Mouse (Mus musculus) kidney, embryonic 16.5 days (tissue): ENCODE results near the gene Ugt1a5. TPM values are rescaled to one million over a fixed set of nuclear protein-coding genes. Genes with fewer than 3 reads are reported as not detected.

Source experiments
- ATAC-seq: fragments of 200-750 bp; cut with Nextera tagmentation; 2 replicates; pipeline ENCODE4 v1.8.0; 2017; ENCODE audit warnings: moderate TSS enrichment; ENCODE audit not compliant: low FRiP score, low TSS enrichment
- H3K27ac ChIP-seq: fragments of 300-500 bp; sonication (generic); 2 replicates; pipeline ENCODE4 v1.5.1; 2014; ENCODE audit warnings: low read length
- H3K27me3 ChIP-seq: fragments of 300-500 bp; sonication (generic); 2 replicates; pipeline ENCODE4 v1.6.1; 2014; ENCODE audit warnings: low read length, control low read depth, mixed read lengths; ENCODE audit not compliant: insufficient read depth
- H3K36me3 ChIP-seq: fragments of 300-500 bp; sonication (generic); 2 replicates; pipeline ENCODE4 v1.6.1; 2014; ENCODE audit warnings: low read length, control low read depth, mixed read lengths; ENCODE audit not compliant: insufficient read depth
- H3K4me1 ChIP-seq: fragments of 300-500 bp; sonication (generic); 2 replicates; pipeline ENCODE4 v1.6.1; 2014; ENCODE audit warnings: low read length, control low read depth, mixed read lengths; ENCODE audit not compliant: insufficient read depth
- H3K4me2 ChIP-seq: fragments of 300-500 bp; sonication (generic); replicated peaks from 2 replicates; pipeline ENCODE4 v1.6.1; 2014; ENCODE audit warnings: low read depth, low read length
- H3K4me3 ChIP-seq: fragments of 300-500 bp; sonication (generic); 2 replicates; pipeline ENCODE4 v1.5.1; 2014; ENCODE audit warnings: mild to moderate bottlenecking, low read length
- H3K9ac ChIP-seq: fragments of 300-500 bp; sonication (generic); replicated peaks from 2 replicates; pipeline ENCODE4 v1.6.1; 2014; ENCODE audit warnings: low read length
- H3K9me3 ChIP-seq: fragments of 300-500 bp; sonication (generic); 2 replicates; pipeline ENCODE4 v1.6.1; 2016; ENCODE audit warnings: low read length, control low read depth
- WGBS: fragments of 180-500 bp; shearing (Covaris S2); extraction: QIAGEN DNeasy Blood & Tissue Kit; methylation state at CpG from one replicate; pipeline ENCODE4 v1.1.7; 2014; 5-methylcytosine and 5-hydroxymethylcytosine counted together
- polyA plus RNA-seq: library from polyadenylated mRNA; unstranded; fragments of >200 nt; fragmentation: Nextera tagmentation; extraction: Ambion mirVana; gene quantifications from 2 replicates; pipeline ENCODE4 v1.2.1, GENCODE M21; 2015

Ugt1a5 gene
- polyA plus RNA-seq, 1 experiment from 2014 or later, result not detected

DNA sequence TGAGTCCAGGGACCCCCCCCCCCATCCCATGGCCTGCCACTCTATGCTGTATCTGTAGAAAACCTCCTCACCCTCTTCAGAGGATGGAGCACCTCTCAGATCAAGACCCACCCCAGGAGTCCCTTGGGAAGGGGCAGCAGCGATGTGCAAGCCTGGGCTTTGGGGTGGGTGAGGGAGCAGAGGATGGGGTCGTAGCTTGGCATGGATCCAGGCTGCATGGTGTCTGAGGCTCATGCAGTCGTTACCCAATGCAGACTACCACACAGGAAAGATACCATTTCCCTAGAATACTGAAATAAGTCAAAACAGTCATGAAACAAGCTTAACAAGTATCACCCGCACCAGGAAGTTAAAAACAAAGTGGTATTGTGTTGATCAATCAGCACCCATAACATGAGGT is 82.8 kb downstream of the Ugt1a5 start:
- Histone ChIP-seq H3K4me3 (no peak overlapping the region), H3K27me3 (no peaks in the 10 kb centered on the region), H3K36me3 (no peaks in the 10 kb centered on the region), H3K9me3 (peaks cover 93% of the 10 kb centered on the region), H3K27ac (no peak overlapping the region), H3K9ac (no peak overlapping the region), H3K4me1 (no peaks in the 10 kb centered on the region), H3K4me2 (no peak overlapping the region)
- 69% methylated on average over 4 of the region's 4 CpGs for WGBS
- ATAC-seq, result no peak

DNA sequence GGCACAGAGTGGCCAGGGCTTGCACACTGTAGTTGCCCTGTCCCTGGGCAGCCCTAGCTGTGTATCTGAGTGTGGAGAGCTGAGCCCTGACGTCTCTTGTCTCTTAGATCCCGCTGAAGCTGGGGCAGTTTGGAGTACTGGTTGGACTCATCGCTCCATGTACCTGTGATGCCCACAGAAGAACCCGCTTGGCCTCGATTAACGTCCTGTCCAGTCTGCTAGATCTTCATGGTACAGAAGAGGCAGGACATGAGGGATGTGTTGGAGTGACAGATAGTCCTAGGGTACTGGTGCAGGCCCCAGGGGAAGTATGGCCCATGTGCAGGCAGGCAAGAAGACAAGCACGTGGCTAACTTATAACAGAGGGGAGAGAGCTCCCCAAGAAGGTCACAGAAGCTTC is 83.8 kb downstream of the Ugt1a5 start:
- Histone ChIP-seq H3K36me3 (no peaks in the 10 kb centered on the region), H3K4me3 (no peak overlapping the region), H3K27me3 (no peaks in the 10 kb centered on the region), H3K27ac (no peak overlapping the region), H3K9ac (no peak overlapping the region), H3K9me3 (peaks cover 90% of the 10 kb centered on the region), H3K4me2 (no peak overlapping the region), H3K4me1 (no peaks in the 10 kb centered on the region)
- ATAC-seq, result no peak
- WGBS, result 78% methylated on average over 7 of the region's 7 CpGs

DNA sequence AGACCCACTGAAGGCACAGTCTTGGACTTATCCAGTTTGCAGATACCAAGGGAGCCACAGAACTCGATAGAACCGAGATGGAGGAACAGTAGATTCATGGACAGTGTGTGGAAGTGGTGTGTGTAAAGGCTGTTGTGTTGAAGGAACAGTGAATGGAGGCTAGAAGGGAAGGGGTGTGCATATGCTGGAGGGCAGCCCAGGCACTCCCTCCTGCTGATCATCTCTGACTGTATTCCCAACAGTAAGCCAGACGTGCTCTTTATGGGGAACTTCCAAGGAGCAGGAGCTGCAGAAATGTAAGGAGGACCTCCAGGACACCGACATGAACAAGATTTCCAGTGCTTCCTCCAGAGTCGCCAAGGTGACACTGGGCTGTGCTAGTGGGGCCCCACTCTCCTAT is 84.2 kb downstream of the Ugt1a5 start:
- WGBS, result 79% methylated on average over 5 of the region's 5 CpGs
- no peak overlapping the region for H3K4me2 ChIP-seq
- H3K9ac ChIP-seq, result no peak overlapping the region
- H3K4me1 ChIP-seq, result no peaks in the 10 kb centered on the region
- peaks cover 90% of the 10 kb centered on the region for H3K9me3 ChIP-seq
- ATAC-seq, result no peak
- H3K36me3 ChIP-seq, result no peaks in the 10 kb centered on the region
- H3K4me3 ChIP-seq, result no peak overlapping the region
- H3K27ac ChIP-seq, result no peak overlapping the region
- H3K27me3 ChIP-seq, result no peaks in the 10 kb centered on the region

DNA sequence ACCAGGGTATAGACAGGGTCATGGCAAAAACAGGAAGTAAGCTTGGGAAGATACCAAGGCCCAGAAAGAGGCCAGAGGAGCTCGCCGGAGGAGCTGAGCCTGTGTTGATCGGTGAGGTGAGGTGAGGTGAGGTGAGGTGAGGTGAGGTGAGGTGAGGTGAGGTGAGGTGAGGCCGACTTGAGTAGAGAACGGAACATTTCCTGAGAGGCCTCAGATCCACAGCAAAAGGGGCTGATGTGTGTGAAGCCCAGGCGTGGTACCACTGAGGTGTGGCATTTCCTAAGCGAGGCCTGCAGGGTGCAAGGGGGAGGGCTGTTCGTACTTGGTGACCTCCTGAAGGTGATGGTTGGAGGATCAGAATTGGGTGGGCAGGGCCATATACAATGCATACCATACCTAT is 87.3 kb downstream of the Ugt1a5 start:
- WGBS, result 65% methylated on average over 8 of the region's 8 CpGs
- Histone ChIP-seq H3K4me1 (no peaks in the 10 kb centered on the region), H3K9ac (no peak overlapping the region), H3K4me3 (no peak overlapping the region), H3K4me2 (no peak overlapping the region), H3K27me3 (no peaks in the 10 kb centered on the region), H3K36me3 (no peaks in the 10 kb centered on the region), H3K27ac (no peak overlapping the region), H3K9me3 (peaks cover 74% of the 10 kb centered on the region)
- ATAC-seq, result no peak

DNA sequence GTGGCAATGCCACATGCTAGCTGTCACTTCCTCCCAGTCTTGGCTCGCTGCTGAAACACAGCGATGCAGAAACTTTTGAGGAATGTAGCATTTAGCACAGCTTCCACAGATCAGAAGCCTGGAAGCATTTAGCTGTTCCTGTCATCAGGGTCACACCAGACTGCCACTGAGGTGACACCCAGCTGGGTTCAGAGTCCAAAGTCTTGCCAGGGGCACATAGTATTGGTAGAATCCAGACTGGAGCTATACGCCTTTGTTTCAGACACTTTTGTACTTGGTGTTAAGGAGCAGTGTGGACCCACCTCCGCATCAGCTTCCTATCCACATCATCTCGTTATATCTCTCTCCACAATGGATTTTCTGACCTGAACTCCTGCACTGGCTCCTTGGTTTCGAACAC is 87.7 kb downstream of the Ugt1a5 start:
- H3K4me3 ChIP-seq, result no peak overlapping the region
- no peak for ATAC-seq
- H3K36me3 ChIP-seq, result no peaks in the 10 kb centered on the region
- 68% methylated on average over 6 of the region's 6 CpGs for WGBS
- H3K4me1 ChIP-seq, result no peaks in the 10 kb centered on the region
- peaks cover 70% of the 10 kb centered on the region for H3K9me3 ChIP-seq
- H3K27ac ChIP-seq, result no peak overlapping the region
- H3K4me2 ChIP-seq, result no peak overlapping the region
- H3K27me3 ChIP-seq, result no peaks in the 10 kb centered on the region
- no peak overlapping the region for H3K9ac ChIP-seq

DNA sequence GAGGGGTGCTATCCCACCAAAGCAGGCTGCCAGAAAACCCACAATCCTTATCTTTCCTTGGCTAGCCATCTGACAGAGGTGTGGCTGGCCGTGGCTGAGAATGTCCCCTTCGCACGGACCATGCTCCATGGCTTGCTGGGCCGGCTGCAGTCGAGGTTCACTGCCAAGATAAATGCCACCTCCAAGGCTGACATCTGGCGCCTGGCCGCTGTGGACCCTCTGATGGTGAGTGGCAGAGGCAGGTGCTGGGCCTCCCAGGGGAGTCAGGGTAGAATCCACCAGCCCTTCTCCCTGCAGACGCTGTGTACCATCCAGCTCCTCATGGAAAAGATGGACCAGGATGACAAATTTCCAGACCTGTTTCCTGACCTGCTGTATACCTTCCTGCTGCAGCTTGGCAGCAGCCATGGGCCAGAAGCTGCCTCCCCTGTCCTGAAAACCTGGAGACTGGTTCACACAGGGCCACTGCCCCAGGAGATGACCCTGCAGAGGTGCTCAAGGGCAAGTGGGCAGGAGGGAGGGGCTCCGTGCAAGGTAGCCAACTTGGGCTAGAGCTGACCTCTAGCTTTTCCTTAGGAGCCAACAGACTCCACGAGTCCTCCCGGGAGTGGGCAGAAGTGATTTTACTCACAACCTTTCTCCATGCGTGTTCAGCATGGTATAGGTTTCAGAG is 89.1 kb downstream of the Ugt1a5 start:
- Histone ChIP-seq H3K9ac (no peak overlapping the region), H3K4me3 (no peak overlapping the region), H3K4me1 (peaks cover 10% of the 10 kb centered on the region), H3K36me3 (peaks cover 6% of the 10 kb centered on the region), H3K9me3 (peaks cover 56% of the 10 kb centered on the region), H3K27me3 (no peaks in the 10 kb centered on the region), H3K4me2 (no peak overlapping the region), H3K27ac (no peak overlapping the region)
- 82% methylated on average over 12 of the region's 12 CpGs for WGBS
- ATAC-seq, result no peak

DNA sequence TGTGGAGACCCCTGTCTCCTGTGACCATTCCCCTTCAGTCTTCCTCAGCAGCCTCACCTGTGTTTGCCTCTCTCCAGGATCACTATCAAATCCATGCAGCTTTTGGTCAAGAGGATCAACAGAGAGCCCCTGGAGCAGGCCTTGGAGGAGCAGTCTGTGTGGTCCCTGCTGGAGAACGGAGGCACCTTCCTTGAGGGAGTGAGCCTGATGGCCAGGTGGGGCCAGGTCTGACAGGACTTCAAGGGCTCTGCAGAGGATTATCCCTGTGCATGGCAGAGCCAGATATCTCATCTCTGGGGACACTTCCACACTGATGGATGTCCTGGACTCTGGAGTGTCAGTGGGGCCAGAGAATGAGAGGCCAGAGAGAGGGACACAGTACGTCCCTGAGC is 89.7 kb downstream of the Ugt1a5 start:
- ATAC-seq, result no peak
- Histone ChIP-seq H3K4me3 (no peak overlapping the region), H3K27me3 (no peaks in the 10 kb centered on the region), H3K36me3 (peaks cover 10% of the 10 kb centered on the region), H3K9ac (no peak overlapping the region), H3K9me3 (peaks cover 51% of the 10 kb centered on the region), H3K27ac (no peak overlapping the region), H3K4me2 (no peak overlapping the region), H3K4me1 (peaks cover 13% of the 10 kb centered on the region)
- 54% methylated on average over 2 of the region's 2 CpGs for WGBS

DNA sequence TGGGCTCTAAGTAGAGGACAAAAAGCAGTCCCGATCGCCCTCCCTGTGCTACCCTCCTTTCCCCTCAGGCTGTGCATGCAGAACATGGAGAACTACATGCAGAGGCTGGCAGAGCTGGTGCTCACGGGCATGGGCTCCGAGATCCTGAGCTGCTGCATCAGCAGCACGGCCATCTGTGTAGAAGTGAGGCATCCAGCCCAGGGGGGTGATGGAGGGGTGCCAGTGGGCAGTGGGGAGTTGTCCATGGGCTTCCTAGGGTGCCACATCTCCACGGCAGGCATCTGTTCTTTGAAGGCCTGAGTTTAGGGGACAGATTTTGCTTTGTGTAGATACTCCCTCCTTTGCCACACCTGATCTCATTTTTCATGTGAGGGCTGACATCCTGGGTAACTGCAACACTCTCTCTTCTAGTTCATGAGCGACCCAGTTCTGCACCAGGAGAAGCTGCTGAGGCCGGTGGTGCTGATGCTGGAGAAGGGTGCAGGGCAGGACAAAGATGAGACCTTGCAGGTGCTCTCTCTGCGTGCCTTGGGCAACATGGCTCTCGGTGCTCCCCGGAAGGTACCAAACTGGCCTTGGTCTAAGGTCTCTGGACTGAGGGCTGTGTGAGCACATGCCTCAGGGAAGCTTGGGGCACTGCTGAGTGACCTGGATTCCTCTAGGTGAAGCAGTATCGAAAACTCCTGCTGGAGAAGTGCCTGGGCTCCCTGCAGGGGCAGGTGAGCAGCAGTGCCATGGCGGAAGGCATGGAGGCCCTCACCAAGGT is 90.4 kb downstream of the Ugt1a5 start:
- WGBS, result 82% methylated on average over 13 of the region's 13 CpGs
- Histone ChIP-seq H3K9me3 (peaks cover 44% of the 10 kb centered on the region), H3K36me3 (peaks cover 16% of the 10 kb centered on the region), H3K4me1 (peaks cover 13% of the 10 kb centered on the region), H3K4me2 (no peak overlapping the region), H3K27me3 (no peaks in the 10 kb centered on the region), H3K27ac (no peak overlapping the region), H3K4me3 (no peak overlapping the region), H3K9ac (no peak overlapping the region)
- no peak for ATAC-seq

DNA sequence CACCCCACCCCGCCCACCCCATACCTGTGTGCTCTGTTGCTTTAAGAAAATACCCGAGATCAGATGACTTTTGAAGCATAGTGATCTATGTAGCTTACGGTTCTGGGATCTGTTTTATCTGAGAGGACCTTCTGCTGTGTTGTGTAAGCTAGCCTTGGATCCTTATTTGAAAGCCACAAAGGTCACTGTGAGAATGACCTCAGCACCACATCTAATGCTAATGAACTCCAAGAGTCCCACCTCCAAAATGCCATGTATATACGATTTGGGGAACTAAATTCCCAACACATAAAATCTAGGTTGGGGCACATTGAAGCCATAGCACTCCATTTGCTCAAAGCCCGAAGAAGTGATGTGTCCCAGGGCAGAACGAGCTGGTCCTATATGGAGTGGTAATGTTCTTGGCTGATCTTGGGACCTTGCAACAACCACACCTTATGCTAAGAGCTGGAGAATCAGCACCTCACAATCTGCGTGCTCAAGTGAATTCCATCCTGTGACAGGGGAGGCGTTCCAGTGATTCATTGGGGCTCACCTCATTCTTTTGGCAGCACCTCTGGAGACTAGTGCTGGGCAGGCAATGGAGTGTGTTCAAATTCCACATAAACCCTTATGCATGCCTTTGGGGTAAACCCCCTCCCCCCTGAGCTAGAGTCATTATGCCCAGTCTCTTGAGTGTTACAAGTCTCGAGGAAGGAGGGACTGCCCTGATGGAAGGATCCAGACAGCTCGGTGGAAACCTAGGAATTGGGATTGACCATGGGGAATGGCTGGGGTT is 91.3 kb downstream of the Ugt1a5 start:
- Histone ChIP-seq H3K4me1 (peaks cover 13% of the 10 kb centered on the region), H3K9me3 (peaks cover 41% of the 10 kb centered on the region), H3K27me3 (no peaks in the 10 kb centered on the region), H3K27ac (no peak overlapping the region), H3K36me3 (peaks cover 25% of the 10 kb centered on the region), H3K4me3 (no peak overlapping the region), H3K4me2 (no peak overlapping the region), H3K9ac (no peak overlapping the region)
- ATAC-seq, result no peak
- WGBS, result 79% methylated on average over 10 of the region's 10 CpGs

DNA sequence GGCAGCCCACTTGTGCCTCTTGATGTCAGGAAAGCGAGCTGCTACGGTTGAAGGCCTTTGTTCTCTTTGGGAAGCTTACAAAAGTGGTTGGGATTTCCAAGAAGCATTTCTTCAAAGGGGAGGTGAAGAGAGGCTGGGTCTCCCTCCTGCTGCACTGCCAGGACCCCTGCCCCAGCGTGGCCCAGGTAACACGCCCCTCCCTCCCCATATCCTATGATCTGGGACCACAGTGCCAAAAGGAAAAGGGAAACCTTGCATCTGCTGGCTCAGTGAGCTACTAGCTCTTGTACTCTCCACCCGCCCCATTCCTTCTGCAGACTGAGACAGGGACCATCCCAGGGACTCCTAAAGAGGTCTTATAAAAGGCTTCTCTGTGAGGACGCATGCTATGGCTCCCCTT is 91.9 kb downstream of the Ugt1a5 start:
- peaks cover 17% of the 10 kb centered on the region for H3K4me1 ChIP-seq
- 81% methylated on average over 6 of the region's 6 CpGs for WGBS

More for the DNA sequence above, 91.9 kb downstream of the Ugt1a5 start:
- Histone ChIP-seq H3K27me3 (no peaks in the 10 kb centered on the region), H3K9ac (no peak overlapping the region), H3K4me3 (no peak overlapping the region), H3K27ac (no peak overlapping the region), H3K36me3 (peaks cover 31% of the 10 kb centered on the region), H3K4me2 (no peak overlapping the region), H3K9me3 (peaks cover 35% of the 10 kb centered on the region)
- no peak for ATAC-seq
